Mouse (Mus musculus) heart, embryonic 14.5 days (tissue): Measurements from ENCODE around the gene Shisa7. TPM values are rescaled to one million over a fixed set of nuclear protein-coding genes. Genes with fewer than 3 reads are reported as not detected.

ENCODE experiments used
- polyA plus RNA-seq: library from polyadenylated mRNA; unstranded; fragments of >200 nt; fragmentation: Nextera tagmentation; extraction: Ambion mirVana; gene quantifications from 2 replicates; pipeline ENCODE4 v1.2.1, GENCODE M21; 2014

Shisa7 gene
- polyA plus RNA-seq, 1 experiment from 2014 or later: 0.05 TPM

Other genes with a start within 250 kb of the Shisa7 start
- gene Ptprh, start 240.7 kb downstream of the Shisa7 start, polyA plus RNA-seq: not detected in 2 replicates
- gene Tmem86b, start 213.3 kb downstream of the Shisa7 start, polyA plus RNA-seq: 1.2 and 1.6 TPM in 2 replicates
- gene Ppp6r1, start 185.7 kb downstream of the Shisa7 start, polyA plus RNA-seq: 7.1 and 8.1 TPM in 2 replicates
- gene Hspbp1, start 159.6 kb downstream of the Shisa7 start, polyA plus RNA-seq: 65.4 TPM in 2 replicates
- 1.3 and 1.4 TPM in 2 replicates for gene Brsk1, start 154.1 kb downstream of the Shisa7 start, polyA plus RNA-seq
- gene Tmem150b, start 119.4 kb downstream of the Shisa7 start, polyA plus RNA-seq: 0.08 TPM in 1 of 2 replicates, not detected in the other
- 47.5 and 47.6 TPM in 2 replicates for gene Kmt5c, start 104.6 kb downstream of the Shisa7 start, polyA plus RNA-seq
- gene Cox6b2, start 91.6 kb downstream of the Shisa7 start, polyA plus RNA-seq: 30.4 and 30.6 TPM in 2 replicates
- not detected in 2 replicates for gene Fam71e2, start 73.4 kb downstream of the Shisa7 start, polyA plus RNA-seq
- gene Il11, start 61.8 kb downstream of the Shisa7 start, polyA plus RNA-seq: not detected in 2 replicates
- not detected in 2 replicates for gene Tmem190, start 61.8 kb downstream of the Shisa7 start, polyA plus RNA-seq
- gene Tmem238, start 55.0 kb downstream of the Shisa7 start, polyA plus RNA-seq: 3.0 and 3.7 TPM in 2 replicates
- gene Rpl28, start 51.8 kb downstream of the Shisa7 start, polyA plus RNA-seq: 179 and 188 TPM in 2 replicates
- gene Ube2s, start 32.1 kb downstream of the Shisa7 start, polyA plus RNA-seq: 237 and 408 TPM in 2 replicates
- 4.2 and 4.3 TPM in 2 replicates for gene Isoc2b, start 25.6 kb upstream of the Shisa7 start, polyA plus RNA-seq
- 1.1 and 1.5 TPM in 2 replicates for gene Isoc2a, start 32.5 kb upstream of the Shisa7 start, polyA plus RNA-seq
- gene Gm36210, start 61.8 kb upstream of the Shisa7 start, polyA plus RNA-seq: 0.20 TPM in 1 of 2 replicates, not detected in the other
- 2.1 and 3.1 TPM in 2 replicates for gene Zfp628, start 70.5 kb upstream of the Shisa7 start, polyA plus RNA-seq
- gene Nat14, start 77.3 kb upstream of the Shisa7 start, polyA plus RNA-seq: 4.4 and 5.1 TPM in 2 replicates
- gene Ssc5d, start 81.1 kb upstream of the Shisa7 start, polyA plus RNA-seq: 1.4 and 1.9 TPM in 2 replicates
- gene Sbk2, start 119.7 kb upstream of the Shisa7 start, polyA plus RNA-seq: 6.8 and 8.1 TPM in 2 replicates
- gene Sbk3, start 126.5 kb upstream of the Shisa7 start, polyA plus RNA-seq: 0.42 and 0.80 TPM in 2 replicates
- gene Zfp579, start 151.5 kb upstream of the Shisa7 start, polyA plus RNA-seq: 29.8 and 33.5 TPM in 2 replicates
- gene Zfp524, start 169.7 kb upstream of the Shisa7 start, polyA plus RNA-seq: 12.6 and 13.6 TPM in 2 replicates
- gene Fiz1, start 170.0 kb upstream of the Shisa7 start, polyA plus RNA-seq: 23.4 and 23.8 TPM in 2 replicates
- gene Gm44973, start 170.8 kb upstream of the Shisa7 start, polyA plus RNA-seq: 0.34 TPM in 1 of 2 replicates, not detected in the other
- 4.4 and 4.9 TPM in 2 replicates for gene Zfp865, start 175.7 kb upstream of the Shisa7 start, polyA plus RNA-seq
- gene Ccdc106, start 175.9 kb upstream of the Shisa7 start, polyA plus RNA-seq: 0.73 and 1.9 TPM in 2 replicates
- not detected in 2 replicates for gene 4632433K11Rik, start 189.4 kb upstream of the Shisa7 start, polyA plus RNA-seq
- 5.6 TPM in 2 replicates for gene Zfp784, start 193.8 kb upstream of the Shisa7 start, polyA plus RNA-seq
- 21.9 and 22.0 TPM in 2 replicates for gene Zfp580, start 206.8 kb upstream of the Shisa7 start, polyA plus RNA-seq
- 46.8 and 66.2 TPM in 2 replicates for gene U2af2, start 217.4 kb upstream of the Shisa7 start, polyA plus RNA-seq
- gene Epn1, start 235.5 kb upstream of the Shisa7 start, polyA plus RNA-seq: 50.6 and 52.0 TPM in 2 replicates